Mouse (Mus musculus): ENCODE results near the gene Stk4. TPM values are rescaled to one million over a fixed set of nuclear protein-coding genes. Genes with fewer than 3 reads are reported as not detected.
A peak's percentile ranks its signal among the peaks of the same experiment; 100 is the strongest.

The Stk4 gene
- total RNA-seq, 1 experiment from 2014 or later: 163 TPM

- ATAC-seq (replicated peaks in 1 of 2; ENCODE audit: insufficient read depth in 1 of 2, low FRiP score in 2 of 2, low TSS enrichment in 1 of 2, low read depth in 1 of 2, poor library complexity in 2 of 2, severe bottlenecking in 2 of 2): no peak
Measured at GRCm38 (mm10) chr2:164180770-164181169, 110.6 kb downstream of the Stk4 start.

- no peak for ATAC-seq (replicated peaks in 1 of 2; ENCODE audit: insufficient read depth in 1 of 2, low FRiP score in 2 of 2, low TSS enrichment in 1 of 2, low read depth in 1 of 2, poor library complexity in 2 of 2, severe bottlenecking in 2 of 2)
Measured at GRCm38 (mm10) chr2:164182692-164183255, 112.7 kb downstream of the Stk4 start, which contains the start of gene Wfdc5. Gene Wfdc5 (minus strand): TSS chr2:164182742.

GRCm38 (mm10) chr2:164183340-164183739, 113.2 kb downstream of the Stk4 start:
- ATAC-seq (replicated peaks in 1 of 2; ENCODE audit: insufficient read depth in 1 of 2, low FRiP score in 2 of 2, low TSS enrichment in 1 of 2, low read depth in 1 of 2, poor library complexity in 2 of 2, severe bottlenecking in 2 of 2): no peak

- peak in 1 of 2 experiments; percentile 32; a peak in 1 of 4 replicates for ATAC-seq (replicated peaks in 1 of 2; ENCODE audit: insufficient read depth in 1 of 2, low FRiP score in 2 of 2, low TSS enrichment in 1 of 2, low read depth in 1 of 2, poor library complexity in 2 of 2, severe bottlenecking in 2 of 2)
Measured at GRCm38 (mm10) chr2:164184145-164184719, 114.1 kb downstream of the Stk4 start.

- ATAC-seq (replicated peaks in 1 of 2; ENCODE audit: insufficient read depth in 1 of 2, low FRiP score in 2 of 2, low TSS enrichment in 1 of 2, low read depth in 1 of 2, poor library complexity in 2 of 2, severe bottlenecking in 2 of 2): peak; percentile 75 to 79
Measured at GRCm38 (mm10) chr2:164188722-164189121, 118.6 kb downstream of the Stk4 start.

GRCm38 (mm10) chr2:164190576-164190975, 120.5 kb downstream of the Stk4 start, which contains the start of gene Wfdc12:
Gene Wfdc12 (minus strand): TSS chr2:164190608.
- ATAC-seq (replicated peaks in 1 of 2; ENCODE audit: insufficient read depth in 1 of 2, low FRiP score in 2 of 2, low TSS enrichment in 1 of 2, low read depth in 1 of 2, poor library complexity in 2 of 2, severe bottlenecking in 2 of 2): no peak

GRCm38 (mm10) chr2:164192279-164192678, 122.2 kb downstream of the Stk4 start:
- ATAC-seq (replicated peaks in 1 of 2; ENCODE audit: insufficient read depth in 1 of 2, low FRiP score in 2 of 2, low TSS enrichment in 1 of 2, low read depth in 1 of 2, poor library complexity in 2 of 2, severe bottlenecking in 2 of 2): no peak

GRCm38 (mm10) chr2:164194959-164195630, 125.0 kb downstream of the Stk4 start:
- no peak for ATAC-seq (replicated peaks in 1 of 2; ENCODE audit: insufficient read depth in 1 of 2, low FRiP score in 2 of 2, low TSS enrichment in 1 of 2, low read depth in 1 of 2, poor library complexity in 2 of 2, severe bottlenecking in 2 of 2)

- no peak for ATAC-seq (replicated peaks in 1 of 2; ENCODE audit: insufficient read depth in 1 of 2, low FRiP score in 2 of 2, low TSS enrichment in 1 of 2, low read depth in 1 of 2, poor library complexity in 2 of 2, severe bottlenecking in 2 of 2)
Measured at GRCm38 (mm10) chr2:164195971-164196699, 126.0 kb downstream of the Stk4 start.

- ATAC-seq (replicated peaks in 1 of 2; ENCODE audit: insufficient read depth in 1 of 2, low FRiP score in 2 of 2, low TSS enrichment in 1 of 2, low read depth in 1 of 2, poor library complexity in 2 of 2, severe bottlenecking in 2 of 2): no peak
Measured at GRCm38 (mm10) chr2:164196700-164196990, 126.5 kb downstream of the Stk4 start.

- ATAC-seq (replicated peaks in 1 of 2; ENCODE audit: insufficient read depth in 1 of 2, low FRiP score in 2 of 2, low TSS enrichment in 1 of 2, low read depth in 1 of 2, poor library complexity in 2 of 2, severe bottlenecking in 2 of 2): no peak
Measured at GRCm38 (mm10) chr2:164199626-164200327, 129.7 kb downstream of the Stk4 start, which contains the start of gene Wfdc15a. Gene Wfdc15a (minus strand): TSS chr2:164200130.

Other genes starting within 250 kb of the Stk4 start
- not detected in 2 replicates for gene Ccn5, start 249.5 kb upstream of the Stk4 start, total RNA-seq (2017)
- gene Kcnk15, start 216.7 kb upstream of the Stk4 start, total RNA-seq (2017): not detected in 2 replicates
- gene Rims4, start 151.6 kb upstream of the Stk4 start, total RNA-seq (2017): not detected in 2 replicates
- gene Ywhab, start 75.4 kb upstream of the Stk4 start, total RNA-seq (2017): 66.2 and 87.0 TPM in 2 replicates
- 0.05 and 0.13 TPM in 2 replicates for gene Pabpc1l, start 44.9 kb upstream of the Stk4 start, total RNA-seq (2017)
- 44.8 and 46.7 TPM in 2 replicates for gene Tomm34, start 847 bp downstream of the Stk4 start, total RNA-seq (2017)
- gene Kcns1, start 100.8 kb downstream of the Stk4 start, total RNA-seq (2017): 0.38 and 2.3 TPM in 2 replicates
- gene Wfdc5, start 112.4 kb downstream of the Stk4 start, total RNA-seq (2017): not detected in 2 replicates
- gene Wfdc12, start 120.3 kb downstream of the Stk4 start, total RNA-seq (2017): not detected in 2 replicates
- gene Wfdc15a, start 129.8 kb downstream of the Stk4 start, total RNA-seq (2017): not detected in 2 replicates
- gene Wfdc15b, start 151.3 kb downstream of the Stk4 start, total RNA-seq (2017): not detected in 2 replicates
- not detected in 2 replicates for gene Svs2, start 168.1 kb downstream of the Stk4 start, total RNA-seq (2017)
- gene Svs3b, start 186.3 kb downstream of the Stk4 start, total RNA-seq (2017): not detected in 2 replicates
- gene Svs4, start 208.1 kb downstream of the Stk4 start, total RNA-seq (2017): not detected in 2 replicates
- not detected in 2 replicates for gene Svs3a, start 218.9 kb downstream of the Stk4 start, total RNA-seq (2017)
- gene Svs6, start 246.4 kb downstream of the Stk4 start, total RNA-seq (2017): not detected in 2 replicates